Mouse (Mus musculus) R1 (cell line): ENCODE measurements around the gene Gm8922.
"Not testable (repeated sequence)": the region's sequence is repeated elsewhere in the genome, so short reads cannot be mapped to it uniquely, and the experiment has no call there.

Source experiments
- DNase-seq: peaks from one replicate; pipeline ENCODE4 v3.0.0-alpha.2; 2018; ENCODE audit warnings: low read depth, low spot score

Gene Gm8922

GRCm38 (mm10) chr5:11681659-11682058 lies at the start of gene Gm8922:
Gene Gm8922 (plus strand): TSS chr5:11681959.
- DNase-seq: not testable (repeated sequence)
